Mouse (Mus musculus) mature B cell (primary cell): ENCODE results near the gene Sgo2b.
"Not testable (repeated sequence)": the region's sequence is repeated elsewhere in the genome, so short reads cannot be mapped to it uniquely, and the experiment has no call there.

Source experiments
- in situ Hi-C: fragments of 300-500 bp; cut with MboI; formaldehyde crosslinking; loops from 2 replicates; pipeline ENCODE4 v1.14.3; 2019

Gene Sgo2b

GRCm38 (mm10) chr8:63951626-63952377 lies at the start of gene Sgo2b:
Sgo2b (minus strand) TSS chr8:63952248.
- in situ Hi-C loops: no loop called here

- in situ Hi-C loops: not testable (repeated sequence)
These were observed 18.8 kb upstream of the Sgo2b start for GRCm38 (mm10) chr8:63970612-63971391.

GRCm38 (mm10) chr8:63961032-63961785 lies 9.2 kb upstream of the Sgo2b start:
- in situ Hi-C loops: no loop called here

GRCm38 (mm10) chr8:63953802-63954201 lies 1.8 kb upstream of the Sgo2b start:
- in situ Hi-C loops: not testable (repeated sequence)

GRCm38 (mm10) chr8:63933171-63933570 lies 18.9 kb downstream of the Sgo2b start:
- in situ Hi-C loops: no loop called here

GRCm38 (mm10) chr8:63929301-63930097 lies 22.5 kb downstream of the Sgo2b start:
- in situ Hi-C loops: no loop called here

- in situ Hi-C loops: no loop called here
These were observed 30.6 kb downstream of the Sgo2b start for GRCm38 (mm10) chr8:63921257-63921960.

GRCm38 (mm10) chr8:63895096-63895495 lies 57.0 kb downstream of the Sgo2b start:
- in situ Hi-C loops: no loop called here

GRCm38 (mm10) chr8:63878353-63878752 lies 73.7 kb downstream of the Sgo2b start:
- in situ Hi-C loops: no loop called here

- in situ Hi-C loops: no loop called here
These were observed 74.7 kb downstream of the Sgo2b start for GRCm38 (mm10) chr8:63877393-63877792.

GRCm38 (mm10) chr8:63876949-63877348 lies 75.1 kb downstream of the Sgo2b start:
- in situ Hi-C loops: no loop called here
